Mouse (Mus musculus): ENCODE results near the gene Git1. TPM values are rescaled to one million over a fixed set of nuclear protein-coding genes. Genes with fewer than 3 reads are reported as not detected.

Git1 gene
- total and polyA plus RNA-seq, 2 experiments = 2.8 to 11.2 TPM

DNA sequence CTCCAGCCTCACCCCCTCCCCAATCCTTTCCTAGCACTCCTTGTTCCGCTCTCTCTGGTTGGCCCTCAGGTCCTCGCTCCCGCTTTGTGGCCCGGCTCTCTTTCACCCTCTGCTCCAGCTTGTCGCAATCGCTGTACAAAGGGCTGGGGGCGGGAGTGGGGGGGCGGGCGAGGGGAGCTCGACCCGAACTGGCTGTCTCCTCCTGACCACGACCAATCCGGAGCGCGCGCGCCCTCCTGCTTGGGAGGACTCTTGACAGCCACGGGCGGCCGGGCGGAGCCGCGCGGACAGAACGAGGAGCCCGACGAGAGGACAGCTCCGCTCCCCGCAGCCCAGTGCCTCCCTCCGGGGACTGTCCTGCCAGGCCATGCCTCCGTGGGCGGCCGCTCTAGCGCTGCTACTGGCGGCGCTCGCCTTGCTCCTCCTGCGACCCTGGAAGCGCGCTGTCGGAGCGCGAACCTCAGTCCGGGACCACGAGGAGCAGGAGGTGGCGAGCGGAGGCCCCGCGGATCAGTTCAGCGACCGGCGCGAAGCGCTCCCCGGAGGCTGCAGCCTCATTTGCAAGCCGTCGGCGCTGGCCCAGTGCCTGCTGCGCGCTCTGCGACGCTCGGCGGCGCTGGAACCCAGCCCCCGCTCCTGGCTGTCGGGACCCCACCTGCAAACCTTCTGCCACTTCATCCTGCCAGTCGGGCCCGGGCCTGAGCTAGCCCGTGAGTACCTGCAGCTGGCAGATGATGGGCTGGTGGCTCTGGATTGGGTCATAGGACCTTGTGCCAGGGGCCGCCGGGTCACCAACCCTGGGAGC, 21.7 kb downstream of the Git1 start, which contains the start of gene Abhd15:
Gene Abhd15, plus strand, starts transcription at position 290 of the 805 bp plus-strand sequence.
- H3K79me2 ChIP-seq (ENCODE audit: control insufficient read depth, insufficient read depth, low read length) = peaks cover 10% of the 10 kb centered on the region; the same call in 1 of the 2 replicates
- 1% methylated on average over 71 of the region's 72 CpGs for WGBS
- DNase-seq (ENCODE audit: extremely low read depth, low read depth, low spot score) = peak; percentile 88
- H3K9ac ChIP-seq (ENCODE audit: low read depth, low read length) = peak within 1 kb of the TSS; percentile 93
- peaks cover 6% of the 10 kb centered on the region for H3K36me3 ChIP-seq (ENCODE audit: control insufficient read depth, insufficient read depth, low read length)
- peak within 1 kb of the TSS; percentile 69 for H3K4me3 ChIP-seq (ENCODE audit: insufficient read depth, low read depth, low read length)
- TF ChIP-seq CTCF (IDR thresholded peaks at IDR 0.05; ENCODE audit: low read depth, low read length) (no peak), POLR2A (IDR thresholded peaks at IDR 0.05; ENCODE audit: extremely low read depth, insufficient read depth, low read length) (peak; percentile 90)
- peak within 1 kb of the TSS; percentile 98 for H3K27ac ChIP-seq (replicated peaks; ENCODE audit: insufficient read depth, low read depth, low read length)
- peaks cover 24% of the 10 kb centered on the region for H3K4me1 ChIP-seq (ENCODE audit: control insufficient read depth, insufficient read depth, low read length)
- H3K27me3 ChIP-seq (ENCODE audit: control insufficient read depth, insufficient read depth, low read length) = no peaks in the 10 kb centered on the region

DNA sequence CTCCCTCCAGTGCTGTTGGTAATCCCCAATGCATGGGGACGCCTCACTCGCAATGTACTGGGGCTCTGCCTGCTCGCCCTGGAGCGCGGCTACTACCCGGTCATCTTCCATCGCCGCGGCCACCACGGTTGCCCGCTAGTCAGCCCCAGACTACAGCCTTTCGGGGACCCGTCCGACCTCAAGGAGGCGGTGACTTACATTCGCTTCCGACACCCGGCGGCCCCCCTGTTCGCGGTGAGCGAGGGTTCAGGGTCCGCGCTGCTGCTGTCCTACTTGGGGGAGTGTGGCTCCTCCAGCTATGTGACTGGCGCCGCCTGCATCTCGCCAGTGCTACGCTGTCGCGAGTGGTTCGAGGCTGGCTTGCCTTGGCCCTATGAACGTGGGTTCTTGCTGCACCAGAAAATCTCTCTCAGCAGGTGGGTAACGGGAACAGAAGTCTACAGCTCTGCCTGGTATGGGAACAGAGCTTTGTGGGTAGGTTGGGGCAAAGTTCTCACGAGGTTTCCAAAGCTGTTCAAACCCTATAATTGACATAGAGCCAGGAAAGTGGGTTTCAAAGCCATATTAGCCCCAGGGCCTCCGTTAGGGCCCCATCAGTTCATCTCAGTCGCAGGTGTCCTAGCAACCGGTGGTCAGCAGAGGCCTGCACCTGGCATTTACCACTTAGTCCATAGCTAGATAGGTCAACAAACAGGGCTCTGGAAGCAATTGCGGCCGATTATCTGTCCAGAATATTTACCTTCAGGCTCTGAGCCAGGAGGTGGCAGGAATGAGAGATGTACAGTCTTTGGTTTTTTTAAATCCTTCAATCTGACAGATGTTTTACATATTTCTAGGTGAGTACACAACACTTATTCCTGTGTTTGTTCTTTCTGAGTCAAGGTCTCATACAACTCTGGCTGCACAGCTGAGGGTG, 22.5 kb downstream of the Git1 start, which contains the start of gene Trp53i13:
Gene Trp53i13, minus strand, starts transcription at position 344 of the 916 bp plus-strand sequence.
- Histone ChIP-seq H3K4me1 (ENCODE audit: control insufficient read depth, insufficient read depth, low read length) (peaks cover 24% of the 10 kb centered on the region), H3K4me3 (ENCODE audit: insufficient read depth, low read depth, low read length) (peak within 1 kb of the TSS; percentile 69), H3K27me3 (ENCODE audit: control insufficient read depth, insufficient read depth, low read length) (no peaks in the 10 kb centered on the region), H3K27ac (replicated peaks; ENCODE audit: insufficient read depth, low read depth, low read length) (peak within 1 kb of the TSS; percentile 87), H3K79me2 (ENCODE audit: control insufficient read depth, insufficient read depth, low read length) (peaks cover 10% of the 10 kb centered on the region; the same call in 1 of the 2 replicates), H3K9ac (ENCODE audit: low read depth, low read length) (peak within 1 kb of the TSS; percentile 93), H3K36me3 (ENCODE audit: control insufficient read depth, insufficient read depth, low read length) (peaks cover 8% of the 10 kb centered on the region)
- 6% methylated on average over 39 of the region's 39 CpGs for WGBS
- DNase-seq (ENCODE audit: extremely low read depth, low read depth, low spot score) = peak; percentile 71
- TF ChIP-seq POLR2A (IDR thresholded peaks at IDR 0.05; ENCODE audit: extremely low read depth, insufficient read depth, low read length) (no peak), CTCF (IDR thresholded peaks at IDR 0.05; ENCODE audit: low read depth, low read length) (no peak)

DNA sequence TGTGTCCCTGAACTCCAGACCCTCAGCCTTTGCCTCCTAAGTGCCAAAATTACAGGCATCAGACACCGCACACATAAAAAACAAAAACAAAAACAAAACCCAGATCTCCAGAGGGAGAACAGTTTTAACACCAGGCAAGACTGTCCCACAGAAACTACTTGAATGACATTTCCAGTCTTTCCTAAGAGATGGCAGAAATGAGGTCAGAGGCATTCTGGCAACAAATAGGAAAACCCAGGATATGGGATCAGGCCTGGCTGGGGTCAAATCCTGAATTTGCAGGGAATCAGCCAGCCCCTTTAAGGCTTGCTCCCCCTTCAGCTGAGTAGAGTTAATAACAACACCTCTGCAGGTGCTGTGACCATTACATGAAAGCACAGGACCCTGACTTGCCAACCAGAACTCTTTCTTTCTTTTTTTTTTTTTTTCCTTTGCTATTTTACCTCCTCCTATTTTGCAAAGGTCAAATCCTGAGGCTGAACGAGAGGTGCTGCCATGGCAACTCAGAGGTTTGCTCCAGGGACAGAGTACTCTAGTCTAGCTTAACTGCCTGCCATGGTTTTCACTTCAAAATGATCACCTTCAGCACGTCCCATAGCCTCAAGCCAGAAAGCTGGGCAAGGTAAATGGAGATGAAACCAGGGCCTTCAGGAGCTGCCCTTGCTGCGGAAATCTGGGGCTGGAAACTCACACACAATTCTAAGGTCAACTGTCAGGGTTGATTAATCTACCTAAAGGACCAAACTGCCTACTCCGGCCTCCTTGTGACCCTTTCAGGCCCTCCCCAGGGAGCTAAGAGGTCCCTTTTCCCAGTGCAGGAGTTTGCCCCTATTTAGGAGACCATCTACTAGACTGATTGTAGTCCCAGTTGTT, 23.4 kb downstream of the Git1 start:
- Histone ChIP-seq H3K79me2 (ENCODE audit: control insufficient read depth, insufficient read depth, low read length) (peaks cover 10% of the 10 kb centered on the region; the same call in 1 of the 2 replicates), H3K9ac (ENCODE audit: low read depth, low read length) (no peak overlapping the region), H3K4me1 (ENCODE audit: control insufficient read depth, insufficient read depth, low read length) (peaks cover 24% of the 10 kb centered on the region), H3K36me3 (ENCODE audit: control insufficient read depth, insufficient read depth, low read length) (peaks cover 12% of the 10 kb centered on the region), H3K4me3 (ENCODE audit: insufficient read depth, low read depth, low read length) (peak overlapping the region; percentile 69), H3K27ac (replicated peaks; ENCODE audit: insufficient read depth, low read depth, low read length) (no peak overlapping the region), H3K27me3 (ENCODE audit: control insufficient read depth, insufficient read depth, low read length) (no peaks in the 10 kb centered on the region)
- no peak for TF ChIP-seq POLR2A (IDR thresholded peaks at IDR 0.05; ENCODE audit: extremely low read depth, insufficient read depth, low read length)
- no peak for TF ChIP-seq CTCF (IDR thresholded peaks at IDR 0.05; ENCODE audit: low read depth, low read length)
- peak; percentile 54 for DNase-seq (ENCODE audit: extremely low read depth, low read depth, low spot score)
- 38% methylated on average over 5 of the region's 5 CpGs for WGBS

DNA sequence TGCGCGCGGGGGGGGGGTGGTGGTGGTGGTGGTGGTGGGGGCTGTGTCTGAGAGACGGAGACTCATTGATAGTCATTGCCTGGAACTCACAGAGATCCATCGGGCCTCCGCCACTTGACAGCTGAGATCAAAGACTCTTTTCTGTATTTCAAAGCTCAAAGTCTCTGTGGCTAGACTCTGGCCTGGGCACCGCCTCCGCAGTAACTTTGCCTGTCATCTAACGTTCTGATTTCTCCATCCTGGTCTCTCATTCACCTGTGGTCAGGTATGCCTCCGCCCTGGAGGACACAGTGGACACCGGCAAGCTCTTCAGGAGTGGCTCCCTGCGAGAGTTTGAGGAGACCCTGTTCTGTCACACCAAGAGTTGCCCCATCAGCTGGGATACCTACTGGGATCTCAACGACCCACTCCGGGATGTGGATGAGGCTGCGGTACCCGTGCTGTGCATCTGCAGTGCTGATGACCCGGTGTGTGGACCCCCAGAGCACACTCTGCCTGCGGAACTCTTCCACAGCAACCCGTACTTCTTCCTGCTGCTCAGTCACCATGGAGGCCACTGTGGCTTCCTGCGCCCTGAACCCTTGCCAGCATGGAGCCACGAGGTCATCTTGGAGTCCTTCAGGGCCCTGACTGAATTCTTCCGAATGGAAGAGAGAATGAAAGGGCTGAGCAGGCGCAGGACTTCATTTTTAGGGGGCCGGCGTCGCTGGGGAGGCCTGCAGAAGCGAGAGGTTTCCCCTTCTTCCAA, 24.9 kb downstream of the Git1 start:
- DNase-seq (ENCODE audit: extremely low read depth, low read depth, low spot score) = peak; percentile 54
- Histone ChIP-seq H3K79me2 (ENCODE audit: control insufficient read depth, insufficient read depth, low read length) (peaks cover 10% of the 10 kb centered on the region; the same call in 1 of the 2 replicates), H3K4me1 (ENCODE audit: control insufficient read depth, insufficient read depth, low read length) (peaks cover 18% of the 10 kb centered on the region), H3K36me3 (ENCODE audit: control insufficient read depth, insufficient read depth, low read length) (peaks cover 12% of the 10 kb centered on the region), H3K27ac (replicated peaks; ENCODE audit: insufficient read depth, low read depth, low read length) (peak overlapping the region; percentile 4; the same call in 1 of the 2 replicates), H3K4me3 (ENCODE audit: insufficient read depth, low read depth, low read length) (no peak overlapping the region), H3K27me3 (ENCODE audit: control insufficient read depth, insufficient read depth, low read length) (no peaks in the 10 kb centered on the region), H3K9ac (ENCODE audit: low read depth, low read length) (no peak overlapping the region)
- TF ChIP-seq POLR2A (IDR thresholded peaks at IDR 0.05; ENCODE audit: extremely low read depth, insufficient read depth, low read length) = no peak
- no peak for TF ChIP-seq CTCF (IDR thresholded peaks at IDR 0.05; ENCODE audit: low read depth, low read length)
- 61% methylated on average over 27 of the region's 27 CpGs for WGBS

All from liver, adult 2 months (tissue).